Mouse (Mus musculus): ENCODE results near the gene Brap.

The Brap gene

DNA sequence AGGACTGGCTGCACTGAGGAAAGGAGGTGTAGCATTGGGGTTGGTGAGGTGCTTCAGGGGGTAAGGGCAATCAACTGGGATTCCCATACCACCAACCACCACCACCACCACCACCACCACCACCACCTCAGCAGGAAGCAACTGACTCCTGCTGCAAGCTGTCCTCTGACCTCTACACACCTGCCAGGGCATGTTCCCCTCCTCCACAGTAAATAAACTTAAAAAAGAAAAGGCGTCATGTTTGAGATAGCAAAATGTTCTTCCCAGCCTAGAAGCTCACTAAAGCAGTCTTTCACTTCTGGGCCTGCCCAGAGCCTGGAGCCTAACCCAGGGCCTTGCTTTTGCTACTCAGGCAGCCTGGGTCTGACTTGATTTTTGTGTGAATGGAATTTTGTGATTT lies 54.0 kb downstream of the Brap start:
- DNase-seq (ENCODE audit: low read depth, low spot score): no peak

- DNase-seq (ENCODE audit: low read depth, low spot score): no peak
Measured at GRCm38 (mm10) chr5:121714928-121715327, 54.6 kb downstream of the Brap start.

- no peak for DNase-seq (ENCODE audit: low read depth, low spot score)
Measured at GRCm38 (mm10) chr5:121718462-121718861, 58.1 kb downstream of the Brap start.

- no peak for DNase-seq (ENCODE audit: low read depth, low spot score)
Measured at GRCm38 (mm10) chr5:121720888-121721585, 60.7 kb downstream of the Brap start.

- DNase-seq (ENCODE audit: low read depth, low spot score): no peak
Measured at GRCm38 (mm10) chr5:121721841-121722240, 61.5 kb downstream of the Brap start.

- no peak for DNase-seq (ENCODE audit: low read depth, low spot score)
Measured at GRCm38 (mm10) chr5:121724678-121725077, 64.3 kb downstream of the Brap start.

DNA sequence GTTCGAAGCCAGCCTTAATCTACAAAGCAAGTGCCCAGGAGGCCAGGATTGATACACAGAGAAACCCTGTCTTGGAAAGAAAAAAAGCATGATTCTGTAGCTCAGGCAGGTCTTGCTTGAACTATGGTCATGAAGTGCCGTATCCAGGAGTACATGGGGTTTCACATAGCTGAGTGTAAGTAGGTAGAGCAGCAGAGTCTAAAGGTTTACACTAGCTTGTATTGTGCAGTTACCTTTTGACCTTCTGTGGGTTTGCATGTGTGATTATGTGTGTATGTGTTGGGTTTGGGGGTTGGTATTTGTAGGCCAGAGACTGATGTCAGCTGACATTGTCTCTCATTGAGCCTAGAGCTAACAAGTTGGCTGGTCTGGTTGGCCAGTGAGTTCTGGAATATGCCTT lies 69.7 kb downstream of the Brap start:
- DNase-seq (ENCODE audit: low read depth, low spot score): no peak

DNA sequence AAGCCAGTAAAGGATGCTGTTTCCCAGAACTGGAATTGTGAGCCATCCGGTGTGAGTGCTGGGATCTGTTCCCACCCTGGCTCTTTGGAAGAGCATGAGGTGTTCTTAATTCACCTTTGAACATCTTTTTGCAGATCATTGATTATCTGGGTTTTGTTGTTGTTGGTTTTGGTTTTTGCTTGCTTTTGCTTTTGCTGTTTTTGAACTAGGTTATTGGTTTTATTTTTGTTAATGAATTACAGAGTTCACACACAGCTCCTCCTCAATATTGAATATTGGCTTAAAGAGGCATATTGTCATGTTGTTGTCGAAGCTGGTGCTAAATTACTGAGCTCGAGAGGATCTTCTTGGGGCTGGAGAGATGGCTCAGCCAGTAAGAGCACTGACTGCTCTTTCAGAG lies 76.3 kb downstream of the Brap start:
- no peak for DNase-seq (ENCODE audit: low read depth, low spot score)

All from brain, embryonic 18.5 days (tissue).